Mouse (Mus musculus) telencephalon, adult 2 months (tissue): ENCODE results near the gene Rdx.

ENCODE experiments used
- DNase-seq: peaks from one replicate; pipeline ENCODE4 v3.0.0-alpha.2; 2011; ENCODE audit warnings: low read depth, low spot score

The Rdx gene

DNA sequence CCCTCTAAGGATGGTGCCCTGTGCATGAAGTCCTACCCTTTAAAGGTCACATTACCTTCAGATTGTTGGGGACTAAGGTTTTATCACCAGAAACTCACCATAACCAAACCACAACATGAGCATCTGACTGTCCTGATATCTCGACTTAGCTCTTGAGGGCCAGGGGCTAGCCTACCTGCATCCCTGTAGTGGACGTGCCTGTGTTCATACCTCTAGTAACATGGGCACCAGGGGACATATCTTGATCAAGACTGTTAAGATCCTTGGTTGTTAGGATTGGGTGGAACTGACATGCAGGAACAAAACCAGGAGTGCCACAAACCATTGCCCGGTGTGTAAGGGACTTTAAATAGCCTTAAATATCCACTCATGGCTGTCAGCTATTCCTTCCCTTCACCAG, 60.2 kb downstream of the Rdx start:
- DNase-seq = no peak

- DNase-seq = no peak
These were observed 63.8 kb downstream of the Rdx start for GRCm38 (mm10) chr9:52110738-52111137.

GRCm38 (mm10) chr9:52113091-52113490, 66.1 kb downstream of the Rdx start:
- no peak for DNase-seq

GRCm38 (mm10) chr9:52119212-52119611, 72.2 kb downstream of the Rdx start:
- no peak for DNase-seq

DNA sequence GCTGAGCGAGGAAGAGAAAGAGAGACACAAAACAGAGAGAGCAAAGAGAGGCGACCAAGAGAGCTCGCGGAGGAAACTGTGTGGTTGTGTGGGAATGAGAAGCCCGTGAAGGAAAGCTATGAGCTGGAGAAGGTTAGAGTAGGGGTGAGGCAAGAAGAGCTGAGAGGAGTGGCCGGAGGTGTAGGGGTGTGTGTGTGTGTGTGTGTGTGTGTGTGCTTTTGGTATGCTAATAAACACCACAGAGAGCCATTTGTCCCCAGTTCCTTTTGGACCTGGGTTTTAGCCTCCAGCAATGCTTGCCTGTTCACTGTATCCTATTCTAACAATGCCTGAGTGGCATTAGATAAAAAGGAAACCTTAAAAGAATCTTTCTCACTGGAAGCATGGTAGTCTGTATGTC, 78.3 kb downstream of the Rdx start:
- DNase-seq = no peak

- DNase-seq = no peak
These were observed 83.4 kb downstream of the Rdx start for GRCm38 (mm10) chr9:52130348-52130747.

DNA sequence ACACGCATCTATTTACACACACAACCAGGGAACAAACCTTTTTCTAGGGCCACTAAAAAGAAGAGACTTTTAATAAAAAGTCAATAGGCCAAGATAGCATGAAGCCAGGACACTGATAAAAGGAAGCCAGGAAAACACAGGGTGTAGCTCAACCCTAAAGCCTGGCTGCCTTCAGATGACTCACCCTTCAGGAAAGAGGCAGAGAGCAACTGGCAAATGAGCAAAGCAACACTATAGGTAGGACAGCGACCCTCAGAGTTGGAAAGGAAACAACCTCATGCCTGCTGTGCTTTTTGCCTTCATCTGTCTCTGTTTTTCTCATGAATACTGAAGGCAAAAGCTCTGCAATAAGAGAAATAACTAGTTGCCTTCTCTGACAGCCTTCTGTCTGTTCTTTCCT, 85.8 kb downstream of the Rdx start:
- no peak for DNase-seq
